Comparison of ENCODE assay signal across 8 mouse cellular contexts in the genomic region with DNA sequence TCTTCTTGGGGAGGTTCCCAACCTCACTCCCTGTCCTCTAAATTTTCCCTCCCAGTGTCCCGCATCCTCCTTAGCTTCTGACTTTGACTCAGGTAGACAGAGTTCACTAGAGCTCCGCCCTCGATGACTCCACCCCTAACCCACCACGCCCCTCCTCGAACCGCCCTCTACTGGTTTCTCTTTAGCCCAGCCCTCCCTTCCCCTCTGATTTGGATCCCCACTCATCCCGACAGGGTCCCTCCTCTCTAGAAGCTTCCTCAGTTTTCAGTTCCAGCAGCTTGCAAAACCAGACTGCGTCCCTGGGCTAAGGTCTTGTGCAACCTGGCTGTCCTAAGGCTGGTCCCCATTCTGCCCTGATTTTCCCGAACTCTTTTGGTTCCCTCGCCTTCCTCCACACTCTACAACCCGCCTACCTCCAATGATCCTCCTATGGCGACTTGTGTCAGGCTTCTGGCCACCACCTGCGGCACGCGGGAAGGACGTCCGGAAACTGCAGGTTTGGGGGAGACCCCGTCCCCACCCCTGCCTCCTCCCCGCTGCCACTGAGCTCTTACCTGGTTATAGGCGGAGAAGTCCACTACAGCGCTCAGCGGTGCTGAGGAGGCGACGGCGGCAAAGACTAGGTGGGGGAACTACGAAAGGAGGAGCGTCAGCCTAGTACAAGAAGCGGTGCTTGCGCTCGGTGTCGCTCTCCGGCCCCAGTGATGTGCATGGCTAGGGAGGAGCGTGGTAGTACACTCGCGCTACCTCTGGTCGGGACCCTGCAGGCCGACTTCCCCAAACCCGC. TPM values are rescaled to one million over a fixed set of nuclear protein-coding genes. Genes with fewer than 3 reads are reported as not detected.
DNase-seq lines count a peak whose midpoint lies in the region; ATAC-seq and TF ChIP-seq lines count a peak whose summit lies in the region.

No protein-coding gene starts in this region.

- TF ChIP-seq CTCF in embryonic fibroblast, embryonic 13.5 days (IDR thresholded peaks at IDR 0.05; ENCODE audit: borderline replicate concordance, insufficient read depth, low read length) = no peak
- TF ChIP-seq CTCF in hindbrain, postnatal 0 days (IDR thresholded peaks at IDR 0.05; ENCODE audit: low read depth) = no peak

- no peak overlapping the region for H3K27ac ChIP-seq in embryonic fibroblast, embryonic 13.5 days (ENCODE audit: insufficient read depth, low read length)
- H3K27ac ChIP-seq in hindbrain, postnatal 0 days = no peak overlapping the region
- H3K27ac ChIP-seq in liver, embryonic 16.5 days (ENCODE audit: low read length) = 0 out of 2 replicates have a peak overlapping the region, but pooled peaks have one; percentile 42

- H3K4me1 ChIP-seq in embryonic fibroblast, embryonic 13.5 days (ENCODE audit: control insufficient read depth, insufficient read depth, low read length) = 0 out of 2 replicates have a peak, but pooled peaks cover 2% of the 10 kb centered on the region
- peaks cover 12% of the 10 kb centered on the region; the same call in 1 of the 2 replicates for H3K4me1 ChIP-seq in hindbrain, postnatal 0 days (ENCODE audit: insufficient read depth, low read length)
- H3K4me1 ChIP-seq in liver, embryonic 16.5 days (ENCODE audit: control insufficient read depth, low read depth, low read length) = peaks cover 15% of the 10 kb centered on the region

- H3K9me3 ChIP-seq in hindbrain, postnatal 0 days (ENCODE audit: low read length) = no peaks in the 10 kb centered on the region
- no peaks in the 10 kb centered on the region for H3K9me3 ChIP-seq in liver, embryonic 16.5 days (replicated peaks; ENCODE audit: control insufficient read depth, low read length)

- DNase-seq in ovary, postnatal 36 days (ENCODE audit: low spot score) = peak; percentile 40
- DNase-seq in ovary, postnatal 10 days (ENCODE audit: low spot score) = no peak
- DNase-seq in hindbrain, postnatal 0 days (ENCODE audit: low spot score) = no peak
- DNase-seq in neural tube, embryonic 10.5 days (ENCODE audit: extremely low spot score, low spot score) = peak; percentile 70
- DNase-seq in thymus, postnatal 36 days = peak; percentile 75 to 77
- DNase-seq in gastrocnemius, postnatal 14 days = no peak

- H3K36me3 ChIP-seq in hindbrain, postnatal 0 days (ENCODE audit: insufficient read depth, low read length) = no peaks in the 10 kb centered on the region
- no peaks in the 10 kb centered on the region for H3K36me3 ChIP-seq in liver, embryonic 16.5 days (ENCODE audit: control insufficient read depth, insufficient read depth)

- intact Hi-C loops in gastrocnemius, postnatal 14 days (cut with DNase I; ENCODE audit: low total_unique reads) = no loop called here

- peaks cover 91% of the 10 kb centered on the region for H3K27me3 ChIP-seq in hindbrain, postnatal 0 days (ENCODE audit: insufficient read depth, low read length)
- peaks cover 88% of the 10 kb centered on the region for H3K27me3 ChIP-seq in liver, embryonic 16.5 days (ENCODE audit: control insufficient read depth, insufficient read depth, low read depth, low read length)

- peak overlapping the region; percentile 68 for H3K4me3 ChIP-seq in embryonic fibroblast, embryonic 13.5 days (ENCODE audit: insufficient read depth, low read length)
- H3K4me3 ChIP-seq in hindbrain, postnatal 0 days (ENCODE audit: low read length) = peak overlapping the region; percentile 46
- peak overlapping the region; percentile 63 for H3K4me3 ChIP-seq in liver, embryonic 16.5 days (ENCODE audit: low read depth, low read length)

- H3K9ac ChIP-seq in hindbrain, postnatal 0 days (replicated peaks; ENCODE audit: low read length) = peak overlapping the region; percentile 35; the same call in 1 of the 2 replicates
- peak overlapping the region; percentile 36; the same call in 1 of the 2 replicates for H3K9ac ChIP-seq in liver, embryonic 16.5 days (ENCODE audit: low read depth, low read length)

- ATAC-seq in hindbrain, postnatal 0 days = peak; percentile 66
- ATAC-seq in liver, embryonic 16.5 days (ENCODE audit: low read depth) = peak; percentile 84

- under 1% methylated on average over 38 of the region's 38 CpGs for WGBS in hindbrain, postnatal 0 days
- WGBS in liver, embryonic 16.5 days (ENCODE audit: insufficient replicate concordance) = under 1% methylated on average over 38 of the region's 38 CpGs

- peak overlapping the region; percentile 86 for H3K4me2 ChIP-seq in hindbrain, postnatal 0 days (ENCODE audit: low read depth, low read length)
- peak overlapping the region; percentile 84 for H3K4me2 ChIP-seq in liver, embryonic 16.5 days (ENCODE audit: low read depth, low read length)

- TF ChIP-seq POLR2A in embryonic fibroblast, embryonic 13.5 days (IDR thresholded peaks at IDR 0.05; ENCODE audit: low read depth, low read length) = no peak; the same call in 1 of the 2 replicates

RNA-seq across cellular contexts. Expression of a gene that starts 3.0 kb away (rescaled TPM):
- polyA plus RNA-seq in embryonic fibroblast, embryonic 13.5 days (2011; ENCODE audit: insufficient read length, low read depth, missing spikeins) = 0.37 and 0.98 TPM in 2 replicates
- total RNA-seq in hindbrain, postnatal 0 days (2014; rRNA removed) = not detected in 2 replicates
- polyA plus RNA-seq in hindbrain, postnatal 0 days (2015; fragmentation: Nextera tagmentation; extraction: Ambion mirVana) = not detected in 2 replicates
- 0.54 and 0.72 TPM in 2 replicates for polyA plus RNA-seq in liver, embryonic 16.5 days (2015; fragmentation: Nextera tagmentation; extraction: Ambion mirVana)
- not detected for total RNA-seq in gastrocnemius, postnatal 14 days (2021)

RNA-seq across cellular contexts. Expression of a gene that starts 25.5 kb away (rescaled TPM):
- 0.23 and 0.32 TPM in 2 replicates for polyA plus RNA-seq in embryonic fibroblast, embryonic 13.5 days (2011; ENCODE audit: insufficient read length, low read depth, missing spikeins)
- total RNA-seq in hindbrain, postnatal 0 days (2014; rRNA removed) = not detected in 2 replicates
- polyA plus RNA-seq in hindbrain, postnatal 0 days (2015; fragmentation: Nextera tagmentation; extraction: Ambion mirVana) = not detected in 2 replicates
- not detected in 2 replicates for polyA plus RNA-seq in liver, embryonic 16.5 days (2015; fragmentation: Nextera tagmentation; extraction: Ambion mirVana)
- total RNA-seq in gastrocnemius, postnatal 14 days (2021) = not detected

RNA-seq across cellular contexts. Expression of a gene that starts 28.8 kb away (rescaled TPM):
- polyA plus RNA-seq in embryonic fibroblast, embryonic 13.5 days (2011; ENCODE audit: insufficient read length, low read depth, missing spikeins) = 1.3 TPM in 1 of 2 replicates, not detected in the other
- total RNA-seq in hindbrain, postnatal 0 days (2014; rRNA removed) = 67.7 and 136 TPM in 2 replicates
- 2.2 and 10.5 TPM in 2 replicates for polyA plus RNA-seq in hindbrain, postnatal 0 days (2015; fragmentation: Nextera tagmentation; extraction: Ambion mirVana)
- 13.7 and 18.8 TPM in 2 replicates for polyA plus RNA-seq in liver, embryonic 16.5 days (2015; fragmentation: Nextera tagmentation; extraction: Ambion mirVana)
- 10 to 100 TPM; 45.8 to 69.2 TPM for total RNA-seq in gastrocnemius, postnatal 14 days (2021)

RNA-seq across cellular contexts. Expression of a gene that starts 29.1 kb away (rescaled TPM):
- 16.3 and 22.3 TPM in 2 replicates for polyA plus RNA-seq in embryonic fibroblast, embryonic 13.5 days (2011; ENCODE audit: insufficient read length, low read depth, missing spikeins)
- total RNA-seq in hindbrain, postnatal 0 days (2014; rRNA removed) = 468 and 587 TPM in 2 replicates
- 0.84 and 1.2 TPM in 2 replicates for polyA plus RNA-seq in hindbrain, postnatal 0 days (2015; fragmentation: Nextera tagmentation; extraction: Ambion mirVana)
- polyA plus RNA-seq in liver, embryonic 16.5 days (2015; fragmentation: Nextera tagmentation; extraction: Ambion mirVana) = 2.9 and 4.7 TPM in 2 replicates
- total RNA-seq in gastrocnemius, postnatal 14 days (2021) = 10 to 100 TPM; 80.3 to 90.2 TPM

RNA-seq across cellular contexts. Expression of a gene that starts 34.6 kb away (rescaled TPM):
- 5.6 and 9.1 TPM in 2 replicates for polyA plus RNA-seq in embryonic fibroblast, embryonic 13.5 days (2011; ENCODE audit: insufficient read length, low read depth, missing spikeins)
- total RNA-seq in hindbrain, postnatal 0 days (2014; rRNA removed) = 20.6 and 39.3 TPM in 2 replicates
- 5.1 and 5.5 TPM in 2 replicates for polyA plus RNA-seq in hindbrain, postnatal 0 days (2015; fragmentation: Nextera tagmentation; extraction: Ambion mirVana)
- polyA plus RNA-seq in liver, embryonic 16.5 days (2015; fragmentation: Nextera tagmentation; extraction: Ambion mirVana) = 47.5 and 58.3 TPM in 2 replicates
- 10 to 100 TPM; 46.4 to 49.7 TPM for total RNA-seq in gastrocnemius, postnatal 14 days (2021)

Comparison
In these comparisons a context has a peak if more than half of its experiments do, and no peak if none do; other contexts are left out.
1. DNase-seq: peak in ovary, postnatal 36 days (single experiment), neural tube, embryonic 10.5 days (single experiment) and thymus, postnatal 36 days (2 of 2); none in ovary, postnatal 10 days (single experiment), hindbrain, postnatal 0 days (single experiment) and gastrocnemius, postnatal 14 days (single experiment).
2. Peak in every context shown above with its lines, with median percentiles within 50 percentile points of each other: H3K4me3 ChIP-seq.